Mouse (Mus musculus) adipocyte (in vitro differentiated cells): Measurements from ENCODE around the gene Ehd1.
A peak's percentile ranks its signal among the peaks of the same experiment; 100 is the strongest.
"Not testable (repeated sequence)": the region's sequence is repeated elsewhere in the genome, so short reads cannot be mapped to it uniquely, and the experiment has no call there.

Source experiments
- DNase-seq: peaks from one replicate; pipeline ENCODE4 v3.0.0-alpha.2; 2016; ENCODE audit warnings: low spot score

The Ehd1 gene

DNA sequence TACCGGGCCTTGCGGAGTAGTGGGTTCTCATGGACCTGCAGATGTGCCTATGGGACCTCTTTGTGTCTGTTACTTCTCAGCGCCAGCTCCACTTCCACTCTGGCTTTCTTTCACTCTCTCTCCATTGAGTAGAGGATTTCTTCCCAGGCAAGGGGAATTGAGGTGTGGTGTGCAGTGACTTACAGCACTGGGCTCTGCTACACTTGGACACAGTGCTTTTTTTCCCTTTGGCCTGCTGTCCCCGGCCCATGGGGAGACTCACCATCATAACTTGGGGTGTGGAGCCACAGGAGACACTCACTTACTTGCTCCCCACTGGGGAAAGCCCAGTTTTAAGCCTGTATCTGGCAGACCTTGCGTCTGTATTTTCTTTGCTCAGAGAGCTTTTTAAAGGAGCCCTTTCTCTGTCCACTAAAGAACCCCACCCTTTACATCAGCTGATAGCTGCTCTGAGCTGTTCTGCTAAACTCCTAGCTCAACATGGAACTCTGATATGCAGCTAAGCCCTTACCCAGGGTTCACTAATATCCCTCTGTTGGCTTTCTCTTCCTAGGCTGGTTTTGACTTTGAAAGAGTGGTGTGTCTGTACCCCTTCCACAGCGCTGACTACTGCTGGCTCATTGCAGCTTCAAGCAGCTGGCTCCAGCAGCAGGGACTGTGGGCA lies 3.1 kb downstream of the Ehd1 start:
- no peak for DNase-seq

DNA sequence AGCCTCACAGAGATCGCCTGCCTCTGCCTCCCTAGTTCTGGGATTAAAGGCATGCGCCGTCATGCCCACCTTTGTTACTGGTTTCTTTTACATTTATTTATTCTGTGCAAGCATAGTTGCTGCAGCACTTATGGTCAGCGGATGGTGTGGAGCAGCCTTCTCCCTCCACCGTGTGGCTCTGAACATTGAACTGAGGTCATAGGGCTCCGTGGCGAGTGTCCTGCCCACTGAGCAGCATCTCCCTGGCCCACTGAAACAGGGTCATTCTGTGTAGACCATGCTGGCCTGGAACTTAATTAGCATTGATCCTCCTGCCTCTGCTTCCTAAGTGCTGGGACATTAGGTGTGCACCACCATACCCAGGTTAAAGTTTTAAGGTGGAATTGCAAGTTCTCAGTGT lies 4.0 kb downstream of the Ehd1 start:
- DNase-seq = no peak

DNA sequence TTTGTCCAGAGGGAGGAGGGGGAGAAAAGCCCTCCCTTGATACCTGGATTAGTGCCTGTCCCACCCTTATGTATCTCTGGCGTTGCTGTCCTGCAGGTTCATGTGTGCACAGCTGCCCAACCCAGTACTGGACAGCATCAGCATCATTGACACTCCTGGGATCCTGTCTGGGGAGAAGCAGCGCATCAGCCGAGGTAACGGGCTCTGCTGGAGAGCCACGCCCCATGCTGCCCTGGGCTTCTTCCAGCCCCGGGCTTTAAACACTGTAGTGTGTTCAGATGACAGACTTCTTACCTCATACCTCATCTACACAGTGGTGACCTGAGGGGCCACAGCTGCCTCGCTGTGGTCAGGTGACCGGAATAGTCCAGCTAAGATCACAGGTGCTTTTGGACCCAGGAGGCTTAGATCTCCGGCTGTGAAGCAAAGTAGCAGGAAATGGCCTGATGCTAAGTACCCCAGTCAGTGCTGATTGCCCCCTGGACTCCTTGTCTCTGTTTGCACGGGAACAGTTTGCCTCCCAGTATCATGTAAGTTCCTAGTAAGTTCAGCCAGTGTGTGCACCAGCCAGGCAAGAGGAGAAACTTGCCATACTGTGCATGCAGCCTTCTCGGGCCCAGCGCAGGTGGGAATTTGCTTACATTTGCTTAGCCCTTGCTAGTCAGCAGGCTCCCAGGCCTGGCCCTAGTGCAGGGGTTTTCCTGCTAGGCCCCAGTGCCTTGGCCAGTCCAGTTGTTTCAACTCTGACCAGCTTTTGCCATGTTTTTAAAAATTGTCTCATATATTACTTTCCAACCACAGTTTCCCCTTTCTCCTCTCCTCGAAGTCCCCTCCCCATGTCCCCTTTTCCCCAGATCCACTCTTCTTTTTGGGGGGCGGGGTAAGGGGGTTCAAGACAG lies 4.8 kb downstream of the Ehd1 start:
- no peak for DNase-seq

- no peak for DNase-seq
These were observed 6.5 kb downstream of the Ehd1 start for GRCm38 (mm10) chr19:6283001-6283400.

DNA sequence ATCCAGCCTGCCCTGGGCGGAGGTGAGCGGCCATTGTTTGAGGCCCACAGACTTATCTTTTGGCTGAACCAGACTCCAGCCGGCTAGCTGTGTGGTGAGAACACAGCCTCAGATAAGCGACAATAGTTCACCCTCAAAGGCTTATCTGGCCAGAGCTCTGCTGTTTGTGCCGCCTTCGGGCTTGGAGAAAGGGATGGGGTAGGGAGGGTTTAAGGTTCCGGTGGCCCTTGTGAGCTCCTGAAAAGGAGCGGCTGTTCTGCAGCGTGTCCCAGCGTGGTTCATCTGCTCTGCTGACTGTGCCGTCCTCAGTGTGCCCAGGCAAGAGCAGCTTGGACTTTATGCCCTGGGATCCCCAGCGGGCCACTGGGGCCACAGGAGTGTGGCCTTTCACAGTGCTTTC lies 8.0 kb downstream of the Ehd1 start:
- DNase-seq = no peak

- DNase-seq = no peak
These were observed 8.7 kb downstream of the Ehd1 start for GRCm38 (mm10) chr19:6285226-6285625.

GRCm38 (mm10) chr19:6285632-6286433 lies 9.3 kb downstream of the Ehd1 start:
- DNase-seq = no peak

- peak; percentile 51 for DNase-seq
These were observed 10.2 kb downstream of the Ehd1 start for GRCm38 (mm10) chr19:6286434-6287401.

DNA sequence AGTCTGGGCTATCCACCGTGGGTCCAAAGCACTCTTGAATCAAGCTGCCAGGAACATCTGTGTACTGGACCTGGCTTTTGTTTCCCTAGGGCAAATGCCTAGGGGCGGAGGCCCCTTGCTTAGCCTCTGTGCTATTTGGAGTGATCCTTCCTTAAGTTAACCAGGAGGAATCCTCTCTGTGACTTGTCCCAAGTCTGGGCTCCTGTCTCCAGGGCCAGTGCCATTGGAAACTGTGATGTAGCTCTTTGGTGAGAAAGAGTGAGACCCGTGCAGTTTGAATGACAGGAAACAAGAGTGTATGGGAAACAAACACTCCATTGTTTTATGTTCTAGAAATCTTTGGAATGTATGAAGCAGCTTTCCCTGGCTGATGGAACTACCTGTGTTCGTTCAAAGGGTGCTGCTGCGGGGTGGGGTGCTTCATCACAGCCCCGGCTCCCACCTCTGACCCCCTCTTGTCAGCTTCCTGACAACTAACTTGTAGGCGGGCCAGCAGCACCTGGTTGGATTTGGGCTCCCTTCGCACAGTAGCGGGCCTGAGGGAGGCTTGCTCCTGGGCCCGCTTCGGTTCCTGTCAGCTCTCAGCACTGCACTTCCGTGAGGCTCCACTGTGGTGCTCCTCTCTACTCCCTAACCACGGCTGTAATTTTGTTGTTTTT lies 11.8 kb downstream of the Ehd1 start:
- no peak for DNase-seq

DNA sequence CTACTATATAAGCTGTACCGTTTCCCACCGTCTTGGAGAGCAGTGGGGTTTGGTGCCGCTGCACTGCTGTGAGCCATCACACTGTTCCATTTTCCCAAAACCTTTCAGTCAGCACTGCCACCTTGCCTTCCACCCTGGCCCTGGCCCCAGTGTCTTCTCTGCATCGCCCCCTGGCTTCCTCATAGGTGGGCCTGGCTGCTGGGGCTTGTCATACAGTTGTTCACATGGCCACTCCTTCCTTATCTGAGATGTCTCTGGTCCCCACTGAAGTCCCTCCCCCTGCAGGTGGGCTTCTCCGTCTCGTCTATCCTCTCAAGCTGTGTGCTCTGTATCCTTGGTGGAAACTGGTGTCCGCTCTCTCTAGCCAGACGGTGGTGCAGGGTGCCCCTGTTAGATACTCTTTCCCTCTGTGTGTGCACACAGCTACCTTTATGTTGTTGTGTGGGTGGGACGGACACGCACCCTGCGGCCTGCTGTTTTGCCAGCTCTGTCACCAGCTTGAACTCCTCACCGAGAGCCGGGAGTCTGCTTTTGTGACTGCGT lies 13.2 kb downstream of the Ehd1 start:
- no peak for DNase-seq

- not testable (repeated sequence) for DNase-seq
These were observed 14.2 kb downstream of the Ehd1 start for GRCm38 (mm10) chr19:6290720-6291116.

- no peak for DNase-seq
These were observed 14.7 kb downstream of the Ehd1 start for GRCm38 (mm10) chr19:6291117-6291781.

- DNase-seq = no peak
These were observed 15.7 kb downstream of the Ehd1 start for GRCm38 (mm10) chr19:6292262-6292661.

DNA sequence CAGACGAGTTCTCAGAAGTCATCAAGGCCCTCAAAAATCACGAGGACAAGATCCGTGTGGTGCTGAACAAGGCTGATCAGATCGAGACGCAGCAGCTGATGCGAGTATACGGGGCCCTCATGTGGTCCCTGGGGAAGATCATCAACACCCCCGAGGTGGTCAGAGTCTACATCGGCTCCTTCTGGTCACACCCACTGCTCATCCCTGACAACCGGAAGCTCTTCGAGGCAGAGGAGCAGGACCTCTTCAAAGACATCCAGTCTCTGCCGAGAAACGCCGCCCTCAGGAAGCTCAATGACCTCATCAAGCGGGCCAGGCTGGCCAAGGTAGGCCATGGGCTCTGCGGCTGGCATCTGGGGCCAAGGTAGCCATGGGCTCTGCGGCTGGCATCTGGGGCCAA lies 17.8 kb downstream of the Ehd1 start:
- no peak for DNase-seq

DNA sequence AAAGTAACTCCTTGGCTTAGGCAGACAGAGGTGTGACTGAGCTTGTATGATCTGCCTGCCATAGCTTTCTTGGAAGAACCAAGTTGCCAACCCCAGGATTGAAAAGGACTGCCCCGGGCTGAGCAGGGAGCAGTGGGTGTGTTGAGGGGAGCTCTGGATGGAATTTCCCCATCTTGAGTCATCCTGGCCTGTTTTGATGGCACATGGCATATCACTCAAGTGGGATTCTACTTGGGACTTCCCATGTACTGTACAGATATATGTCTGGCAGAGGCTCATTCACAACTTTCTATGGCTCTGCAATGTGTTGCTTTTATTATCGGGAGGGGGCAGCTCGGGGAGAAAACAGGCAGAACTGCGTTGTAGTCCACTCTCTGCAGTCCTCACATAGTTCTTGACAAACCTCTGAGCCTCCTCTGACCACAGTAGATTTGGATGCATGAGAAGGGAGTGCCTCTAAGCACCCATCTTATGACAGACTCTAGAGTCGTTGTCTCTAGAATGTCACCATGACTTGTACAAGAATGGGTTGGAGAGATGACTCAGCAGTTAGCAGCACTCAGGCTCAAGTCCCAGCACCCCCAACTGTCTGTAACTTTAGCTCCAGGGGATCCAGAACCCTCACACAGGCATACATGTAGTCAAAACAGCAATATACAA lies 20.2 kb downstream of the Ehd1 start:
- DNase-seq = no peak

DNA sequence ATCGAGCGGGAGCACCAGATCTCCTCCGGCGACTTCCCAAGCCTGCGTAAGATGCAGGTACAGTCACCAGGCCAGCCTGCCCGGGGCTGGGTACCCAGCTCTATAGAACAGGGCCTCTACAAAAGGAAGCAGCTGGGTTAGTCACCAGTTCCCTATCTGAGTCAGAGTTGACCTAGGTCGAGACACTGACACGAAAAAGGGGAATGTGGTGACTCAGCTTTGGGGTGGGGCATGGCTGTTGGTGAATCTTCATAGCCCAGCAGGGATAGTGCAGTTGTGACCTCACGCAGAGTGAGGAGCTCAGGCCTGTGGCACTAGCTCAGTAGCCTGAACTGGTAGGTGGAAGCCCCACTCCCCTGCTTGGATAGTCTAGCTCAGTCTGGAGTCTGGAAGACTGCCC lies 21.1 kb downstream of the Ehd1 start:
- DNase-seq = peak; percentile 46

GRCm38 (mm10) chr19:6299003-6299402 lies 22.5 kb downstream of the Ehd1 start:
- no peak for DNase-seq

DNA sequence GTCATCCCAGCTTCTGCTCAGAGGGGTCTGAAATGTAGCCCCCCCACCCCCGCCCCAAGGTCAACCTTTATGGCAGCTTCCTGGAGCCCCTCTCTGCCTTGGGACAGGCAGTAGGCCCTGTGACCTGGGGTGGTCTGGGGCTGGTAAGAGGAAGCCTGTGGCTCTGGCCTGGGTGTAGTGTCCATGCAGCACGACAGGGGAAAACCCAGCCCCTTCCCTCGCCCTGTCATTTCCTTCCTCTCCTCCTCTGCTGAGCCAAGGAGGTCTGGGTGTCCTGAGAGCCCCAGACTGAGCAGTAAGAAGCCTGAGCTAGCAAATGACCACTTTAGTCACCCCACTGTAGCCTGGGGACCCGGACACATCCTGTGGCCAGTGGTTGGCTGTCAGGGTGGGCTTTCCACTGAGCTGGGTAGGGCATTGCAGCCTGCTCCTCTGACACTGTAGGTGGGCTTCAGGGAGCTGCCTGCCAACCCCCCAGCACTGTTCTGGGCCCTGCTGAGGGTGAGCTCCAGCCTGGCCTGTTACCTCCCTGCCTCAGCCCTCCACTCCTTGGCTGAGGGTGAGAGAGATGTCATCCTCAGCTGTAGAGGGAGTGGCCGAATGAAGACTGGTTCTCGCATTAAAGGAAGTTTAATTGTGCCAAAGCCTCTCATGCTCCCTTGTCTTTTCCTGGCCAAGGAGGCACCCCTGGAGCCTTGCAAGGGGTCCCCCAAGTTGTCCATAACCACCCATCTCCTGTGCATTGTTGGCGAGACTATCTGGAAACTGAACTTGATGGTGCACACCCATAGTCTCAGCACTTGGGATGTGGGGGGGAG lies 23.1 kb downstream of the Ehd1 start:
- no peak for DNase-seq

- DNase-seq = no peak
These were observed 23.9 kb downstream of the Ehd1 start for GRCm38 (mm10) chr19:6300402-6300841.
